Mouse (Mus musculus): ENCODE data around the gene Msmp. TPM values are rescaled to one million over a fixed set of nuclear protein-coding genes. Genes with fewer than 3 reads are reported as not detected.

Msmp gene
- polyA plus RNA-seq, 1 experiment from 2014 or later: 0.89 TPM

Small RNAs within 50 kb of the gene (microRNA-seq; reads per million reads assigned to microRNA genes)
- gene Gm25262: not detected

Other genes with a start within 250 kb of the Msmp start
- 37.6 and 44.9 TPM in 2 replicates for gene Rusc2, start 202.5 kb downstream of the Msmp start, polyA plus RNA-seq (2016; fragmentation: Nextera tagmentation; extraction: Ambion mirVana)
- gene Fam166b, start 155.4 kb downstream of the Msmp start, polyA plus RNA-seq (2016; fragmentation: Nextera tagmentation; extraction: Ambion mirVana): 0.23 TPM in 1 of 2 replicates, not detected in the other
- gene Tesk1, start 142.6 kb downstream of the Msmp start, polyA plus RNA-seq (2016; fragmentation: Nextera tagmentation; extraction: Ambion mirVana): 10.5 and 12.6 TPM in 2 replicates
- 2.9 and 3.8 TPM in 2 replicates for gene Cd72, start 129.9 kb downstream of the Msmp start, polyA plus RNA-seq (2016; fragmentation: Nextera tagmentation; extraction: Ambion mirVana)
- gene Sit1, start 100.8 kb downstream of the Msmp start, polyA plus RNA-seq (2016; fragmentation: Nextera tagmentation; extraction: Ambion mirVana): not detected in 2 replicates
- gene Ccdc107, start 91.6 kb downstream of the Msmp start, polyA plus RNA-seq (2016; fragmentation: Nextera tagmentation; extraction: Ambion mirVana): 44.7 and 45.8 TPM in 2 replicates
- 45.8 and 50.3 TPM in 2 replicates for gene Arhgef39, start 84.8 kb downstream of the Msmp start, polyA plus RNA-seq (2016; fragmentation: Nextera tagmentation; extraction: Ambion mirVana)
- 0.27 and 0.50 TPM in 2 replicates for gene Car9, start 77.5 kb downstream of the Msmp start, polyA plus RNA-seq (2016; fragmentation: Nextera tagmentation; extraction: Ambion mirVana)
- 36.5 and 40.2 TPM in 2 replicates for gene Tpm2, start 60.7 kb downstream of the Msmp start, polyA plus RNA-seq (2016; fragmentation: Nextera tagmentation; extraction: Ambion mirVana)
- gene Creb3, start 22.2 kb downstream of the Msmp start, polyA plus RNA-seq (2016; fragmentation: Nextera tagmentation; extraction: Ambion mirVana): 45.3 and 46.2 TPM in 2 replicates
- 54.5 and 55.9 TPM in 2 replicates for gene Tln1, start 21.8 kb downstream of the Msmp start, polyA plus RNA-seq (2016; fragmentation: Nextera tagmentation; extraction: Ambion mirVana)
- 29.9 and 30.9 TPM in 2 replicates for gene Rgp1, start 5.8 kb downstream of the Msmp start, polyA plus RNA-seq (2016; fragmentation: Nextera tagmentation; extraction: Ambion mirVana)
- gene Gba2, start 5.6 kb downstream of the Msmp start, polyA plus RNA-seq (2016; fragmentation: Nextera tagmentation; extraction: Ambion mirVana): 43.7 and 48.2 TPM in 2 replicates
- gene Npr2, start 47.4 kb upstream of the Msmp start, polyA plus RNA-seq (2016; fragmentation: Nextera tagmentation; extraction: Ambion mirVana): 11.6 and 14.9 TPM in 2 replicates
- gene Spag8, start 69.1 kb upstream of the Msmp start, polyA plus RNA-seq (2016; fragmentation: Nextera tagmentation; extraction: Ambion mirVana): 4.3 and 4.6 TPM in 2 replicates
- 69.5 and 71.2 TPM in 2 replicates for gene Hint2, start 72.0 kb upstream of the Msmp start, polyA plus RNA-seq (2016; fragmentation: Nextera tagmentation; extraction: Ambion mirVana)
- 12.8 and 13.1 TPM in 2 replicates for gene Tmem8b, start 84.5 kb upstream of the Msmp start, polyA plus RNA-seq (2016; fragmentation: Nextera tagmentation; extraction: Ambion mirVana)
- 2.8 and 3.3 TPM in 2 replicates for gene Fam221b, start 84.7 kb upstream of the Msmp start, polyA plus RNA-seq (2016; fragmentation: Nextera tagmentation; extraction: Ambion mirVana)
- gene Olfr70, start 116.3 kb upstream of the Msmp start, polyA plus RNA-seq (2016; fragmentation: Nextera tagmentation; extraction: Ambion mirVana): not detected in 2 replicates
- gene Olfr71, start 125.8 kb upstream of the Msmp start, polyA plus RNA-seq (2016; fragmentation: Nextera tagmentation; extraction: Ambion mirVana): 0.09 TPM in 1 of 2 replicates, not detected in the other
- 0.13 TPM in 1 of 2 replicates, not detected in the other for gene Hrct1, start 142.7 kb upstream of the Msmp start, polyA plus RNA-seq (2016; fragmentation: Nextera tagmentation; extraction: Ambion mirVana)
- gene Spaar, start 145.5 kb upstream of the Msmp start, polyA plus RNA-seq (2016; fragmentation: Nextera tagmentation; extraction: Ambion mirVana): not detected in 2 replicates
- gene Olfr159, start 186.5 kb upstream of the Msmp start, polyA plus RNA-seq (2016; fragmentation: Nextera tagmentation; extraction: Ambion mirVana): not detected in 2 replicates
- not detected in 2 replicates for gene Olfr156, start 239.4 kb upstream of the Msmp start, polyA plus RNA-seq (2016; fragmentation: Nextera tagmentation; extraction: Ambion mirVana)

Data from forebrain, embryonic 12.5 days (tissue).